Mouse (Mus musculus): ENCODE measurements around the gene Gnai2.

DNA sequence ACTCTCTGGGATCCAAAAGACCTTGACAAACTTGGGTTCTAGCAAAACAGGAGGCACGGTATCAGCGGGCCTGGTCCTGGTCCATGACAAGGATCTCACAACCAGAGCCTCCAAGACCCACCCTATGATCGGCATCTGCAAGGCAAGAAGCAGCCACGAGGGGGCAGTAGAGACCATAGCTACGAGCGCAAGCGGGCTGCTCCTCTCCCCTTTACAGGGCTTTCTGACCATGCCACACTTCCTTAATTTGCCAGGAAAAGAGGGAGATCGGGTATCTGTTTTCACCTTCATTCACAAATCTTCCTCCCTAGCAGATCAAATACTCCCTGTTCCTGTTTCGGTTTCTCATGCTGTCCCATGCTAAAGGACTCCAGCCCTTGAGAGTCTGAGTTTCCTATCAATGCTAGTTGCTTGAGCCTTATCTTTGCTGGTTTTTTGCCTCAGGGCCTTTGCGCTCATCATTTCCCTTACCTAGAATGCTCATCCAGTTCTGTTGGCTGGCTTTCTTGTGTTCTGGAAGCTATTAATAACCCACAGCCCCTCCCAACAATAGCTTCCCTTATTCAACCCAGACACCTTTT lies 33.0 kb downstream of the Gnai2 start:
- TF ChIP-seq CTCF (IDR thresholded peaks at IDR 0.05; ENCODE audit: low read depth) (peak; percentile 99), EP300 (IDR thresholded peaks at IDR 0.05; ENCODE audit: low read depth) (peak; percentile 50; the same call in 1 of the 2 replicates)
